22 mouse cellular contexts compared by ENCODE assay signal in genomic region chr15:12774149-12774753, GRCm38 (mm10). TPM values are rescaled to one million over a fixed set of nuclear protein-coding genes. Genes with fewer than 3 reads are reported as not detected.
A peak's percentile ranks its signal among the peaks of the same experiment; 100 is the strongest.
DNase-seq lines count a peak whose midpoint lies in the region; ATAC-seq and TF ChIP-seq lines count a peak whose summit lies in the region.
"Had no signal": no experiment of that assay in that cellular context is flagged by ENCODE, and none has a peak within 500 bp of the region (broad histone marks: within the 10 kb centered on the region; RNA-seq: fewer than 3 reads in every experiment).

No protein-coding gene starts in this region.

- no peaks in the 10 kb centered on the region for H3K4me1 ChIP-seq in forebrain, postnatal 0 days (ENCODE audit: insufficient read depth)
- no peaks in the 10 kb centered on the region for H3K4me1 ChIP-seq in forebrain, embryonic 14.5 days (ENCODE audit: control insufficient read depth, insufficient read depth, low read length)
- H3K4me1 ChIP-seq in hindbrain, embryonic 13.5 days (replicated peaks): peaks cover 6% of the 10 kb centered on the region; the same call in 1 of the 2 replicates
- H3K4me1 ChIP-seq in hindbrain, embryonic 12.5 days: no peaks in the 10 kb centered on the region
- H3K4me1 ChIP-seq in midbrain, embryonic 13.5 days (replicated peaks): peaks cover 10% of the 10 kb centered on the region
- no peaks in the 10 kb centered on the region for H3K4me1 ChIP-seq in midbrain, embryonic 14.5 days (ENCODE audit: control insufficient read depth, insufficient read depth, low read length)
- H3K4me1 ChIP-seq in midbrain, embryonic 15.5 days: peaks cover 4% of the 10 kb centered on the region; the same call in 1 of the 2 replicates
- H3K4me1 ChIP-seq in stomach, postnatal 0 days (replicated peaks; ENCODE audit: control insufficient read depth, insufficient read depth): no peaks in the 10 kb centered on the region
- H3K4me1 ChIP-seq: embryonic facial prominence, embryonic 10.5 days; liver, embryonic 13.5 days had no signal

- no peaks in the 10 kb centered on the region for H3K9me3 ChIP-seq in forebrain, postnatal 0 days (ENCODE audit: low read length)
- H3K9me3 ChIP-seq in forebrain, embryonic 14.5 days (replicated peaks; ENCODE audit: control insufficient read depth, low read length): 0 out of 2 replicates have a peak, but pooled peaks cover 2% of the 10 kb centered on the region
- H3K9me3 ChIP-seq in hindbrain, embryonic 13.5 days: peaks cover 3% of the 10 kb centered on the region; the same call in 1 of the 2 replicates
- 0 out of 2 replicates have a peak, but pooled peaks cover 5% of the 10 kb centered on the region for H3K9me3 ChIP-seq in hindbrain, embryonic 12.5 days (replicated peaks)
- H3K9me3 ChIP-seq in midbrain, embryonic 13.5 days: peaks cover 4% of the 10 kb centered on the region; the same call in 1 of the 2 replicates
- H3K9me3 ChIP-seq in midbrain, embryonic 14.5 days (ENCODE audit: control insufficient read depth, low read length): no peaks in the 10 kb centered on the region
- H3K9me3 ChIP-seq in midbrain, embryonic 15.5 days: no peaks in the 10 kb centered on the region
- H3K9me3 ChIP-seq in stomach, postnatal 0 days (ENCODE audit: control insufficient read depth, low read length): no peaks in the 10 kb centered on the region
- H3K9me3 ChIP-seq: hindbrain, embryonic 15.5 days; liver, embryonic 13.5 days had no signal

- no peak overlapping the region for H3K9ac ChIP-seq in forebrain, postnatal 0 days
- no peak overlapping the region for H3K9ac ChIP-seq in forebrain, embryonic 14.5 days (ENCODE audit: low read length)
- H3K9ac ChIP-seq in hindbrain, embryonic 13.5 days: no peak overlapping the region
- no peak overlapping the region for H3K9ac ChIP-seq in hindbrain, embryonic 12.5 days
- no peak overlapping the region for H3K9ac ChIP-seq in midbrain, embryonic 13.5 days (replicated peaks)
- H3K9ac ChIP-seq in midbrain, embryonic 14.5 days (replicated peaks; ENCODE audit: low read length): no peak overlapping the region
- H3K9ac ChIP-seq in midbrain, embryonic 15.5 days: no peak overlapping the region
- no peak overlapping the region for H3K9ac ChIP-seq in stomach, postnatal 0 days (ENCODE audit: low read length)
- H3K9ac ChIP-seq: hindbrain, embryonic 15.5 days; liver, embryonic 13.5 days had no signal

- no peak overlapping the region; the same call in 1 of the 2 replicates for H3K27ac ChIP-seq in forebrain, postnatal 0 days (ENCODE audit: low read depth, low read length)
- H3K27ac ChIP-seq in forebrain, embryonic 14.5 days (ENCODE audit: low read depth, low read length): no peak overlapping the region
- 0 out of 2 replicates have a peak overlapping the region, but pooled peaks have one; percentile 36 for H3K27ac ChIP-seq in hindbrain, embryonic 13.5 days
- H3K27ac ChIP-seq in hindbrain, embryonic 12.5 days: no peak overlapping the region
- peak overlapping the region; percentile 30; the same call in 1 of the 2 replicates for H3K27ac ChIP-seq in midbrain, embryonic 13.5 days
- H3K27ac ChIP-seq in midbrain, embryonic 14.5 days (replicated peaks; ENCODE audit: low read depth, low read length): no peak overlapping the region
- 0 out of 2 replicates have a peak overlapping the region, but pooled peaks have one; percentile 0 for H3K27ac ChIP-seq in midbrain, embryonic 15.5 days
- no peak overlapping the region for H3K27ac ChIP-seq in stomach, postnatal 0 days (replicated peaks)
- H3K27ac ChIP-seq: embryonic facial prominence, embryonic 10.5 days; hindbrain, embryonic 15.5 days; liver, embryonic 13.5 days; macrophage had no signal

- ATAC-seq in forebrain, postnatal 0 days: peak; percentile 61
- ATAC-seq in forebrain, embryonic 14.5 days: no peak
- no peak for ATAC-seq in hindbrain, embryonic 13.5 days (ENCODE audit: low FRiP score)
- ATAC-seq in hindbrain, embryonic 12.5 days (ENCODE audit: low FRiP score): no peak
- no peak for ATAC-seq in midbrain, embryonic 13.5 days
- ATAC-seq in midbrain, embryonic 14.5 days (ENCODE audit: low FRiP score, low TSS enrichment): no peak
- ATAC-seq in midbrain, embryonic 15.5 days (replicated peaks): no peak
- ATAC-seq in stomach, postnatal 0 days (ENCODE audit: low FRiP score, low TSS enrichment): no peak
- ATAC-seq: forebrain, embryonic 16.5 days; intestine, embryonic 16.5 days had no signal

- 0 out of 2 replicates have a peak, but pooled peaks have one; percentile 13 for TF ChIP-seq CTCF in forebrain, postnatal 0 days (IDR thresholded peaks at IDR 0.05; ENCODE audit: low read depth)
- no peak for TF ChIP-seq CTCF in stomach, postnatal 0 days (IDR thresholded peaks at IDR 0.05; ENCODE audit: low read depth)

- TF ChIP-seq EP300 in stomach, postnatal 0 days (optimal IDR thresholded peaks at IDR 0.05): no peak

- H3K4me2 ChIP-seq in forebrain, postnatal 0 days (ENCODE audit: low read depth): no peak overlapping the region
- no peak overlapping the region for H3K4me2 ChIP-seq in forebrain, embryonic 14.5 days (ENCODE audit: low read length)
- no peak overlapping the region for H3K4me2 ChIP-seq in hindbrain, embryonic 13.5 days
- no peak overlapping the region for H3K4me2 ChIP-seq in hindbrain, embryonic 12.5 days (replicated peaks)
- no peak overlapping the region for H3K4me2 ChIP-seq in midbrain, embryonic 13.5 days (replicated peaks)
- H3K4me2 ChIP-seq in midbrain, embryonic 14.5 days (ENCODE audit: low read length): no peak overlapping the region
- H3K4me2 ChIP-seq in midbrain, embryonic 15.5 days: no peak overlapping the region
- H3K4me2 ChIP-seq in stomach, postnatal 0 days (replicated peaks; ENCODE audit: low read depth): no peak overlapping the region
- H3K4me2 ChIP-seq: hindbrain, embryonic 15.5 days; liver, embryonic 13.5 days had no signal

- peak; percentile 32 for DNase-seq in forebrain, postnatal 0 days
- DNase-seq in forebrain, embryonic 14.5 days (ENCODE audit: low spot score): no peak
- no peak for DNase-seq in midbrain, embryonic 14.5 days
- no peak for DNase-seq in stomach, postnatal 0 days (ENCODE audit: low spot score)
- DNase-seq: adrenal gland, postnatal 36 days; cerebellum, adult 11 months; cerebellum, postnatal 10 days; gastrocnemius, postnatal 36 days; heart, postnatal 14 days; kidney, adult 9 months; kidney, postnatal 14 days; liver, embryonic 13.5 days; thymus, postnatal 14 days had no signal

- no peaks in the 10 kb centered on the region for H3K36me3 ChIP-seq in forebrain, postnatal 0 days (ENCODE audit: insufficient read depth)
- H3K36me3 ChIP-seq in forebrain, embryonic 14.5 days (ENCODE audit: control insufficient read depth, insufficient read depth, low read length): no peaks in the 10 kb centered on the region
- no peaks in the 10 kb centered on the region for H3K36me3 ChIP-seq in hindbrain, embryonic 13.5 days
- H3K36me3 ChIP-seq in hindbrain, embryonic 12.5 days: no peaks in the 10 kb centered on the region
- H3K36me3 ChIP-seq in midbrain, embryonic 13.5 days: no peaks in the 10 kb centered on the region
- no peaks in the 10 kb centered on the region for H3K36me3 ChIP-seq in midbrain, embryonic 14.5 days (ENCODE audit: control insufficient read depth, insufficient read depth, low read length)
- no peaks in the 10 kb centered on the region for H3K36me3 ChIP-seq in midbrain, embryonic 15.5 days (replicated peaks)
- H3K36me3 ChIP-seq in stomach, postnatal 0 days (ENCODE audit: control insufficient read depth, insufficient read depth, low read length): no peaks in the 10 kb centered on the region
- H3K36me3 ChIP-seq: embryonic facial prominence, embryonic 10.5 days; hindbrain, embryonic 15.5 days; liver, embryonic 13.5 days had no signal

- no peaks in the 10 kb centered on the region for H3K27me3 ChIP-seq in forebrain, postnatal 0 days (ENCODE audit: insufficient read depth, low read length)
- H3K27me3 ChIP-seq in forebrain, embryonic 14.5 days (replicated peaks; ENCODE audit: control insufficient read depth, insufficient read depth, low read length): no peaks in the 10 kb centered on the region
- H3K27me3 ChIP-seq in hindbrain, embryonic 13.5 days: no peaks in the 10 kb centered on the region
- H3K27me3 ChIP-seq in hindbrain, embryonic 12.5 days: no peaks in the 10 kb centered on the region
- H3K27me3 ChIP-seq in midbrain, embryonic 13.5 days: no peaks in the 10 kb centered on the region
- no peaks in the 10 kb centered on the region for H3K27me3 ChIP-seq in midbrain, embryonic 14.5 days (ENCODE audit: control insufficient read depth, insufficient read depth, low read length)
- H3K27me3 ChIP-seq in midbrain, embryonic 15.5 days (replicated peaks): no peaks in the 10 kb centered on the region
- no peaks in the 10 kb centered on the region for H3K27me3 ChIP-seq in stomach, postnatal 0 days (ENCODE audit: control insufficient read depth, insufficient read depth, low read length)
- H3K27me3 ChIP-seq: hindbrain, embryonic 15.5 days; liver, embryonic 13.5 days had no signal

- H3K4me3 ChIP-seq in forebrain, postnatal 0 days (ENCODE audit: low read depth, low read length): no peak overlapping the region
- H3K4me3 ChIP-seq in forebrain, embryonic 14.5 days (ENCODE audit: low read depth, low read length): no peak overlapping the region
- H3K4me3 ChIP-seq in hindbrain, embryonic 13.5 days: no peak overlapping the region
- H3K4me3 ChIP-seq in hindbrain, embryonic 12.5 days: no peak overlapping the region
- H3K4me3 ChIP-seq in midbrain, embryonic 13.5 days (replicated peaks): no peak overlapping the region
- no peak overlapping the region for H3K4me3 ChIP-seq in midbrain, embryonic 14.5 days (replicated peaks; ENCODE audit: low read depth, low read length)
- H3K4me3 ChIP-seq in midbrain, embryonic 15.5 days: no peak overlapping the region
- no peak overlapping the region for H3K4me3 ChIP-seq in stomach, postnatal 0 days (ENCODE audit: low read depth, low read length)
- H3K4me3 ChIP-seq: embryonic facial prominence, embryonic 10.5 days; hindbrain, embryonic 15.5 days; liver, embryonic 13.5 days had no signal

- WGBS in forebrain, postnatal 0 days: 50% methylated on average over 11 of the region's 11 CpGs
- 74% methylated on average over 11 of the region's 11 CpGs for WGBS in forebrain, embryonic 14.5 days
- WGBS in hindbrain, embryonic 13.5 days: 59% methylated on average over 11 of the region's 11 CpGs
- 62% methylated on average over 11 of the region's 11 CpGs for WGBS in hindbrain, embryonic 12.5 days
- 68% methylated on average over 11 of the region's 11 CpGs for WGBS in midbrain, embryonic 13.5 days
- WGBS in midbrain, embryonic 14.5 days: 63% methylated on average over 11 of the region's 11 CpGs
- 54% methylated on average over 11 of the region's 11 CpGs for WGBS in midbrain, embryonic 15.5 days
- WGBS in stomach, postnatal 0 days: 74% methylated on average over 11 of the region's 11 CpGs

RNA-seq across cellular contexts. Expression of gene Pdzd2, which starts 34.5 kb away (rescaled TPM):
- total RNA-seq in forebrain, postnatal 0 days (2014; rRNA removed): 18.9 and 27.9 TPM in 2 replicates
- polyA plus RNA-seq in forebrain, postnatal 0 days (2015; fragmentation: Nextera tagmentation; extraction: Ambion mirVana): 6.7 and 9.4 TPM in 2 replicates
- polyA plus RNA-seq in forebrain, embryonic 14.5 days (2014; fragmentation: Nextera tagmentation; extraction: Ambion mirVana): 3.3 and 5.0 TPM in 2 replicates
- 9.3 and 12.3 TPM in 2 replicates for polyA plus RNA-seq in hindbrain, embryonic 13.5 days (2015; fragmentation: Nextera tagmentation; extraction: Ambion mirVana)
- 8.7 and 10.2 TPM in 2 replicates for polyA plus RNA-seq in hindbrain, embryonic 12.5 days (2016; fragmentation: Nextera tagmentation; extraction: Ambion mirVana)
- polyA plus RNA-seq in midbrain, embryonic 13.5 days (2015; fragmentation: Nextera tagmentation; extraction: Ambion mirVana): 7.2 and 9.7 TPM in 2 replicates
- 9.8 and 11.2 TPM in 2 replicates for polyA plus RNA-seq in midbrain, embryonic 14.5 days (2014; fragmentation: Nextera tagmentation; extraction: Ambion mirVana)
- polyA plus RNA-seq in midbrain, embryonic 15.5 days (2015; fragmentation: Nextera tagmentation; extraction: Ambion mirVana): 14.5 and 17.5 TPM in 2 replicates
- polyA plus RNA-seq in stomach, postnatal 0 days (2015; fragmentation: Nextera tagmentation; extraction: Ambion mirVana): 19.1 and 19.9 TPM in 2 replicates
- polyA plus RNA-seq: macrophage had no signal

RNA-seq across cellular contexts. Expression of gene 6030458C11Rik, which starts 50.2 kb away (rescaled TPM):
- total RNA-seq in forebrain, postnatal 0 days (2014; rRNA removed): 30.3 and 31.5 TPM in 2 replicates
- polyA plus RNA-seq in forebrain, postnatal 0 days (2015; fragmentation: Nextera tagmentation; extraction: Ambion mirVana): 13.2 and 21.0 TPM in 2 replicates
- 13.2 and 17.1 TPM in 2 replicates for polyA plus RNA-seq in forebrain, embryonic 14.5 days (2014; fragmentation: Nextera tagmentation; extraction: Ambion mirVana)
- 33.7 and 42.1 TPM in 2 replicates for polyA plus RNA-seq in hindbrain, embryonic 13.5 days (2015; fragmentation: Nextera tagmentation; extraction: Ambion mirVana)
- polyA plus RNA-seq in hindbrain, embryonic 12.5 days (2016; fragmentation: Nextera tagmentation; extraction: Ambion mirVana): 39.9 and 40.6 TPM in 2 replicates
- polyA plus RNA-seq in midbrain, embryonic 13.5 days (2015; fragmentation: Nextera tagmentation; extraction: Ambion mirVana): 36.3 and 38.7 TPM in 2 replicates
- polyA plus RNA-seq in midbrain, embryonic 14.5 days (2014; fragmentation: Nextera tagmentation; extraction: Ambion mirVana): 24.1 and 25.7 TPM in 2 replicates
- 33.8 and 37.0 TPM in 2 replicates for polyA plus RNA-seq in midbrain, embryonic 15.5 days (2015; fragmentation: Nextera tagmentation; extraction: Ambion mirVana)
- polyA plus RNA-seq in stomach, postnatal 0 days (2015; fragmentation: Nextera tagmentation; extraction: Ambion mirVana): 16.1 and 16.5 TPM in 2 replicates

RNA-seq across cellular contexts. Expression of gene Drosha, which starts 50.4 kb away (rescaled TPM):
- 37.0 and 43.9 TPM in 2 replicates for total RNA-seq in forebrain, postnatal 0 days (2014; rRNA removed)
- polyA plus RNA-seq in forebrain, postnatal 0 days (2015; fragmentation: Nextera tagmentation; extraction: Ambion mirVana): 41.7 and 47.3 TPM in 2 replicates
- 50.2 and 60.4 TPM in 2 replicates for polyA plus RNA-seq in forebrain, embryonic 14.5 days (2014; fragmentation: Nextera tagmentation; extraction: Ambion mirVana)
- 50.0 and 53.8 TPM in 2 replicates for polyA plus RNA-seq in hindbrain, embryonic 13.5 days (2015; fragmentation: Nextera tagmentation; extraction: Ambion mirVana)
- 65.1 and 71.8 TPM in 2 replicates for polyA plus RNA-seq in hindbrain, embryonic 12.5 days (2016; fragmentation: Nextera tagmentation; extraction: Ambion mirVana)
- polyA plus RNA-seq in midbrain, embryonic 13.5 days (2015; fragmentation: Nextera tagmentation; extraction: Ambion mirVana): 54.1 and 57.7 TPM in 2 replicates
- polyA plus RNA-seq in midbrain, embryonic 14.5 days (2014; fragmentation: Nextera tagmentation; extraction: Ambion mirVana): 45.7 and 63.2 TPM in 2 replicates
- 54.0 and 57.5 TPM in 2 replicates for polyA plus RNA-seq in midbrain, embryonic 15.5 days (2015; fragmentation: Nextera tagmentation; extraction: Ambion mirVana)
- 8.7 and 10.3 TPM in 2 replicates for polyA plus RNA-seq in stomach, postnatal 0 days (2015; fragmentation: Nextera tagmentation; extraction: Ambion mirVana)

Comparison
In these comparisons a context has a peak if more than half of its experiments do, and no peak if none do; other contexts are left out.
1. H3K27ac ChIP-seq: peak in hindbrain, embryonic 13.5 days (single experiment), midbrain, embryonic 13.5 days (single experiment) and midbrain, embryonic 15.5 days (single experiment); none in forebrain, postnatal 0 days (single experiment), forebrain, embryonic 14.5 days (single experiment), hindbrain, embryonic 12.5 days (single experiment), midbrain, embryonic 14.5 days (single experiment) and stomach, postnatal 0 days (single experiment).